Mouse (Mus musculus) G1E (cell line): ENCODE measurements at regions not wholly inside any gene's neighbourhood (a gene's known extent, or its start where the extent isn't known, plus 50 kb on each side); places are given as distances from the start of the nearest gene placed in this dataset.

Source experiments
- CTCF ChIP-seq: IDR thresholded peaks from 2 replicates; pipeline ENCODE4 v1.5.1; 2012; ENCODE audit warnings: low read depth, low read length, inconsistent platforms, mixed read lengths
- GATA1 ChIP-seq: IDR thresholded peaks from 2 replicates; pipeline ENCODE4 v1.6.1; 2012; ENCODE audit warnings: borderline replicate concordance, low read length, inconsistent platforms, mixed read lengths
- TAL1 ChIP-seq: conservative IDR thresholded peaks from 2 replicates; pipeline ENCODE4 v1.6.1; 2012; ENCODE audit warnings: low read depth, low read length, inconsistent platforms, mixed read lengths

GRCm38 (mm10) chr6:84414400-84414799, 179.3 kb downstream of the Cyp26b1 start:
- TF ChIP-seq GATA1 (no peak), CTCF (no peak), TAL1 (no peak)
